Mouse (Mus musculus): ENCODE data around the gene Epha1.

GRCm38 (mm10) chr6:42325268-42325609 is 47.8 kb downstream of the Epha1 start:
- TF ChIP-seq CTCF (IDR thresholded peaks at IDR 0.05; ENCODE audit: borderline replicate concordance, insufficient read depth, low read depth, low read length) (peak; percentile 74), POLR2A (IDR thresholded peaks at IDR 0.05; ENCODE audit: borderline replicate concordance, insufficient read depth, low read length) (no peak)

Measured in cerebellum, adult 2 months (tissue).